Mouse (Mus musculus) forebrain, postnatal 0 days (tissue): ENCODE results near the gene Plekha6. TPM values are rescaled to one million over a fixed set of nuclear protein-coding genes. Genes with fewer than 3 reads are reported as not detected.

ENCODE experiments used
- ATAC-seq: fragments of 200-750 bp; cut with Nextera tagmentation; 2 replicates; pipeline ENCODE4 v1.8.0; 2017; ENCODE audit warnings: mild to moderate bottlenecking, moderate library complexity
- DNase-seq: peaks from one replicate; pipeline ENCODE4 v3.0.0-alpha.2; 2015
- H3K27ac ChIP-seq: fragments of 300-500 bp; sonication (generic); 2 replicates; pipeline ENCODE4 v1.5.1; 2014; ENCODE audit warnings: low read depth, mild to moderate bottlenecking, antibody characterized with exemption, low read length, moderate library complexity, mixed read lengths
- H3K27me3 ChIP-seq: fragments of 300-500 bp; sonication (generic); 2 replicates; pipeline ENCODE4 v1.6.1; 2014; ENCODE audit warnings: mild to moderate bottlenecking, low read length, mixed read lengths; ENCODE audit not compliant: insufficient read depth
- H3K36me3 ChIP-seq: fragments of 300-500 bp; sonication (generic); 2 replicates; pipeline ENCODE4 v1.6.1; 2014; ENCODE audit warnings: mild to moderate bottlenecking, moderate library complexity; ENCODE audit not compliant: insufficient read depth
- H3K4me1 ChIP-seq: fragments of 300-500 bp; sonication (generic); 2 replicates; pipeline ENCODE4 v1.6.1; 2014; ENCODE audit warnings: antibody characterized with exemption; ENCODE audit not compliant: insufficient read depth
- H3K4me2 ChIP-seq: fragments of 300-500 bp; sonication (generic); 2 replicates; pipeline ENCODE4 v1.6.1; 2014; ENCODE audit warnings: low read depth, mild to moderate bottlenecking, moderate library complexity
- H3K4me3 ChIP-seq: fragments of 300-500 bp; sonication (generic); 2 replicates; pipeline ENCODE4 v1.5.1; 2014; ENCODE audit warnings: low read depth, low read length, mixed read lengths
- H3K9ac ChIP-seq: fragments of 300-500 bp; sonication (generic); 2 replicates; pipeline ENCODE4 v1.6.1; 2014; ENCODE audit warnings: mild to moderate bottlenecking
- H3K9me3 ChIP-seq: fragments of 300-500 bp; sonication (generic); 2 replicates; pipeline ENCODE4 v1.6.1; 2016; ENCODE audit warnings: low read length
- CTCF ChIP-seq: sonication (generic); IDR thresholded peaks from 2 replicates; pipeline ENCODE4 v1.5.1; 2016; ENCODE audit warnings: antibody characterized with exemption, control low read depth, low read depth
- WGBS: fragments of 180-500 bp; shearing (Covaris S2); extraction: QIAGEN DNeasy Blood & Tissue Kit; methylation state at CpG from one replicate; pipeline ENCODE4 v1.1.7; 2014; 5-methylcytosine and 5-hydroxymethylcytosine counted together
- polyA plus RNA-seq: library from polyadenylated mRNA; unstranded; fragments of >200 nt; fragmentation: Nextera tagmentation; extraction: Ambion mirVana; gene quantifications from 2 replicates; pipeline ENCODE4 v1.2.1, GENCODE M21; 2015
- total RNA-seq: library from RNA; depleted of rRNA; stranded (reverse); fragments of >200 nt; gene quantifications from 2 replicates; pipeline ENCODE4 v1.2.3, GENCODE M21; 2014

Plekha6 gene
- total and polyA plus RNA-seq, 2 experiments from 2014 or later = 5.7 to 28.6 TPM

GRCm38 (mm10) chr1:133231523-133232193 lies 67.6 kb downstream of the Plekha6 start:
- DNase-seq (no peak), ATAC-seq (no peak)
- WGBS = 96% methylated on average over 7 of the region's 7 CpGs
- Histone ChIP-seq H3K4me3 (no peak overlapping the region), H3K4me1 (0 out of 2 replicates have a peak, but pooled peaks cover 11% of the 10 kb centered on the region), H3K36me3 (no peaks in the 10 kb centered on the region), H3K27me3 (no peaks in the 10 kb centered on the region), H3K9ac (no peak overlapping the region), H3K4me2 (no peak overlapping the region), H3K9me3 (no peaks in the 10 kb centered on the region), H3K27ac (no peak overlapping the region)
- TF ChIP-seq CTCF = no peak

- H3K9ac ChIP-seq = no peak overlapping the region
- H3K4me2 ChIP-seq = no peak overlapping the region
- no peaks in the 10 kb centered on the region for H3K4me1 ChIP-seq
- no peaks in the 10 kb centered on the region for H3K9me3 ChIP-seq
- no peak overlapping the region for H3K27ac ChIP-seq
- no peak overlapping the region for H3K4me3 ChIP-seq
- H3K27me3 ChIP-seq = no peaks in the 10 kb centered on the region
- DNase-seq (no peak), ATAC-seq (no peak)
- H3K36me3 ChIP-seq = no peaks in the 10 kb centered on the region
- WGBS = 60% methylated on average over 5 of the region's 5 CpGs
- TF ChIP-seq CTCF = no peak
These were observed 71.9 kb downstream of the Plekha6 start for GRCm38 (mm10) chr1:133235909-133236308.

GRCm38 (mm10) chr1:133236693-133237440 lies 72.9 kb downstream of the Plekha6 start:
- Histone ChIP-seq H3K9me3 (no peaks in the 10 kb centered on the region), H3K4me1 (no peaks in the 10 kb centered on the region), H3K9ac (no peak overlapping the region), H3K27me3 (no peaks in the 10 kb centered on the region), H3K27ac (no peak overlapping the region), H3K4me3 (no peak overlapping the region), H3K36me3 (no peaks in the 10 kb centered on the region), H3K4me2 (no peak overlapping the region)
- ATAC-seq (no peak), DNase-seq (no peak)
- TF ChIP-seq CTCF = no peak
- WGBS = 54% methylated on average over 8 of the region's 8 CpGs

DNA sequence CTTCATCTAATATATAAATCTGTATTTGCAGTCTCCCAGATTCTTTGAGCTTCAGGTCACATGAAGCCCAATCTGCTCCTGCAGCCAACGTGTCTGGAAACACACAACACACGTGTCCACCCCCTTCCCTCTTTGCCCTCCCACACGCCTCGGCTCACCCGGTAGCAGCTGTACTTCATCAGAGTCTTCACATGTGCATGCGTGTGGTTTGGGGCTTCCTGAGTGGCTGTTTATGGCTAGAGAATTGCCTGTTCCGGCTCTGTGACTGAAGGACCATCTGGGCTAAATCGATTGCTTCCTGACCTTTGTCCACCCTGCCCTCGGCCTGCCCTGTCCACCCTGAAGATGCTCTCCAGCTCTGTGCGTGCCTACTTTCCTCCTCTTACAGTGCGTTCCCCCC lies 73.7 kb downstream of the Plekha6 start:
- no peak overlapping the region for H3K4me2 ChIP-seq
- no peak for DNase-seq
- H3K27ac ChIP-seq = no peak overlapping the region
- H3K9ac ChIP-seq = no peak overlapping the region
- no peak for ATAC-seq
- H3K9me3 ChIP-seq = no peaks in the 10 kb centered on the region
- H3K36me3 ChIP-seq = no peaks in the 10 kb centered on the region
- H3K27me3 ChIP-seq = no peaks in the 10 kb centered on the region
- 78% methylated on average over 11 of the region's 11 CpGs for whole genome bisulfite sequencing
- H3K4me1 ChIP-seq = no peaks in the 10 kb centered on the region
- no peak overlapping the region for H3K4me3 ChIP-seq
- no peak for TF ChIP-seq CTCF

GRCm38 (mm10) chr1:133239121-133239812 lies 75.3 kb downstream of the Plekha6 start:
- H3K4me2 ChIP-seq = no peak overlapping the region
- no peaks in the 10 kb centered on the region for H3K27me3 ChIP-seq
- no peaks in the 10 kb centered on the region for H3K9me3 ChIP-seq
- no peaks in the 10 kb centered on the region for H3K36me3 ChIP-seq
- 51% methylated on average over 6 of the region's 6 CpGs for WGBS
- DNase-seq (peak; percentile 30), ATAC-seq (peak; percentile 40; the same call in 1 of the 2 replicates)
- no peak overlapping the region for H3K27ac ChIP-seq
- H3K4me1 ChIP-seq = no peaks in the 10 kb centered on the region
- H3K9ac ChIP-seq = no peak overlapping the region
- H3K4me3 ChIP-seq = no peak overlapping the region
- no peak for TF ChIP-seq CTCF

DNA sequence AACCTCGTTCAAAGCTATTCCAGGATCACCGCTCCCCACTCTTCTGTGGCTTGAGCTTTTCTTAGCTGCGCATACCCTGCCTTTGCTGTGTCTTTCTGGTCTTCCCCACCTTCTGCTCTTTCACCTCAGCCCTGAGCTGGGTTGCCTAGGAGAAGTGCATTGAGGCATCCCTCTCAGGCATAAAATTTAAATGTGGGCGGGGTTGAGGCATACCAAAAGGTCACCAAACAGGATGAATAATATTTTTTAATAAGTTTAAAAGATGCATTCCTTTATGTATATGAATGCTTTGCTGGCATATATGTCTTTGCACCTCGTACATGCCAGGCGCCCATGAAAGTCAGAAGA lies 75.8 kb downstream of the Plekha6 start:
- WGBS = 64% methylated on average over 6 of the region's 6 CpGs
- Histone ChIP-seq H3K4me3 (no peak overlapping the region), H3K4me2 (no peak overlapping the region), H3K9ac (no peak overlapping the region), H3K4me1 (peaks cover 1% of the 10 kb centered on the region; the same call in 1 of the 2 replicates), H3K27ac (no peak overlapping the region), H3K9me3 (no peaks in the 10 kb centered on the region), H3K27me3 (no peaks in the 10 kb centered on the region), H3K36me3 (no peaks in the 10 kb centered on the region)
- no peak for ATAC-seq
- TF ChIP-seq CTCF = no peak
- DNase-seq = no peak

- no peak for DNase-seq
- H3K4me2 ChIP-seq = no peak overlapping the region
- no peak overlapping the region for H3K27ac ChIP-seq
- H3K36me3 ChIP-seq = no peaks in the 10 kb centered on the region
- WGBS = 71% methylated on average over 3 of the region's 3 CpGs
- H3K27me3 ChIP-seq = no peaks in the 10 kb centered on the region
- H3K4me1 ChIP-seq = peaks cover 6% of the 10 kb centered on the region; the same call in 1 of the 2 replicates
- no peaks in the 10 kb centered on the region for H3K9me3 ChIP-seq
- TF ChIP-seq CTCF = no peak
- no peak overlapping the region for H3K4me3 ChIP-seq
- H3K9ac ChIP-seq = no peak overlapping the region
- ATAC-seq = no peak
These were observed 76.9 kb downstream of the Plekha6 start for GRCm38 (mm10) chr1:133240881-133241280.
